Mouse (Mus musculus) forebrain, embryonic 14.5 days (tissue): ENCODE measurements around the gene Tmem198. TPM values are rescaled to one million over a fixed set of nuclear protein-coding genes. Genes with fewer than 3 reads are reported as not detected.

Experiments
- ATAC-seq: fragments of 200-750 bp; cut with Nextera tagmentation; 2 replicates; pipeline ENCODE4 v1.8.0; 2017; ENCODE audit warnings: mild to moderate bottlenecking, moderate library complexity
- DNase-seq: peaks from one replicate; pipeline ENCODE4 v3.0.0-alpha.2; 2015; ENCODE audit warnings: low spot score
- H3K27ac ChIP-seq: fragments of 300-500 bp; sonication (generic); 2 replicates; pipeline ENCODE4 v1.5.1; 2014; ENCODE audit warnings: low read depth, mild to moderate bottlenecking, control low read depth, low read length, moderate library complexity
- H3K27me3 ChIP-seq: fragments of 300-500 bp; sonication (generic); replicated peaks from 2 replicates; pipeline ENCODE4 v1.6.1; 2014; ENCODE audit warnings: low read length, control low read depth, mixed read lengths; ENCODE audit not compliant: control insufficient read depth, insufficient read depth
- H3K36me3 ChIP-seq: fragments of 300-500 bp; sonication (generic); 2 replicates; pipeline ENCODE4 v1.6.1; 2014; ENCODE audit warnings: low read length, control low read depth; ENCODE audit not compliant: control insufficient read depth, insufficient read depth
- H3K4me1 ChIP-seq: fragments of 300-500 bp; sonication (generic); 2 replicates; pipeline ENCODE4 v1.6.1; 2014; ENCODE audit warnings: antibody characterized with exemption, low read length, control low read depth; ENCODE audit not compliant: control insufficient read depth, insufficient read depth
- H3K4me2 ChIP-seq: fragments of 300-500 bp; sonication (generic); 2 replicates; pipeline ENCODE4 v1.6.1; 2014; ENCODE audit warnings: mild to moderate bottlenecking, control low read depth, low read length
- H3K4me3 ChIP-seq: fragments of 300-500 bp; sonication (generic); 2 replicates; pipeline ENCODE4 v1.5.1; 2014; ENCODE audit warnings: low read depth, low read length, control low read depth
- H3K9ac ChIP-seq: fragments of 300-500 bp; sonication (generic); 2 replicates; pipeline ENCODE4 v1.6.1; 2014; ENCODE audit warnings: mild to moderate bottlenecking, low read length, control low read depth, moderate library complexity
- H3K9me3 ChIP-seq: fragments of 300-500 bp; sonication (generic); replicated peaks from 2 replicates; pipeline ENCODE4 v1.6.1; 2016; ENCODE audit warnings: low read length, control low read depth, mixed read lengths; ENCODE audit not compliant: control insufficient read depth
- WGBS: fragments of 180-500 bp; shearing (Covaris S2); extraction: QIAGEN DNeasy Blood & Tissue Kit; methylation state at CpG from one replicate; pipeline ENCODE4 v1.1.7; 2014; 5-methylcytosine and 5-hydroxymethylcytosine counted together
- polyA plus RNA-seq: library from polyadenylated mRNA; unstranded; fragments of >200 nt; fragmentation: Nextera tagmentation; extraction: Ambion mirVana; gene quantifications from 2 replicates; pipeline ENCODE4 v1.2.1, GENCODE M21; 2014

The Tmem198 gene
- polyA plus RNA-seq, 1 experiment from 2014 or later: 41.3 TPM

- peak; percentile 76 for DNase-seq
- WGBS: under 1% methylated on average over 84 of the region's 84 CpGs
- peak overlapping the region; percentile 97 for H3K9ac ChIP-seq
- 0 out of 2 replicates have a peak, but pooled peaks cover 4% of the 10 kb centered on the region for H3K27me3 ChIP-seq
- H3K27ac ChIP-seq: peak overlapping the region; percentile 79
- ATAC-seq: peak; percentile 80
- H3K4me3 ChIP-seq: peak overlapping the region; percentile 86
- H3K4me2 ChIP-seq: peak overlapping the region; percentile 76
- H3K9me3 ChIP-seq: no peaks in the 10 kb centered on the region
- H3K36me3 ChIP-seq: peaks cover 19% of the 10 kb centered on the region
- peaks cover 9% of the 10 kb centered on the region for H3K4me1 ChIP-seq
Measured at GRCm38 (mm10) chr1:75505159-75505955, 26.0 kb downstream of the Tmem198 start.

- WGBS: under 1% methylated on average over 49 of the region's 65 CpGs
- Histone ChIP-seq H3K4me2 (peak within 1 kb of the TSS; percentile 76), H3K9ac (peak within 1 kb of the TSS; percentile 97), H3K36me3 (peaks cover 13% of the 10 kb centered on the region), H3K4me1 (peaks cover 9% of the 10 kb centered on the region), H3K27me3 (0 out of 2 replicates have a peak, but pooled peaks cover 4% of the 10 kb centered on the region), H3K4me3 (peak within 1 kb of the TSS; percentile 86), H3K9me3 (no peaks in the 10 kb centered on the region), H3K27ac (peak within 1 kb of the TSS; percentile 79)
- peak; percentile 82 for ATAC-seq
- DNase-seq: peak; percentile 75
Measured at GRCm38 (mm10) chr1:75505956-75506831, 26.9 kb downstream of the Tmem198 start, which contains the start of gene Obsl1. TSS of gene Obsl1 (minus strand) at chr1:75506452.

- peaks cover 6% of the 10 kb centered on the region for H3K36me3 ChIP-seq
Measured at GRCm38 (mm10) chr1:75507006-75507405, 27.7 kb downstream of the Tmem198 start, which contains the start of gene Inha. TSS of gene Inha (plus strand) at chr1:75507077.

GRCm38 (mm10) chr1:75509586-75509985, 30.3 kb downstream of the Tmem198 start:
- ATAC-seq: no peak
- Histone ChIP-seq H3K4me3 (no peak overlapping the region), H3K9ac (no peak overlapping the region), H3K4me2 (no peak overlapping the region), H3K9me3 (no peaks in the 10 kb centered on the region), H3K36me3 (no peaks in the 10 kb centered on the region), H3K27me3 (0 out of 2 replicates have a peak, but pooled peaks cover 4% of the 10 kb centered on the region), H3K27ac (no peak overlapping the region), H3K4me1 (peaks cover 3% of the 10 kb centered on the region)
- WGBS: 59% methylated on average over 20 of the region's 20 CpGs
- DNase-seq: no peak

More at GRCm38 (mm10) chr1:75507006-75507405, 27.7 kb downstream of the Tmem198 start, which contains the start of gene Inha:
- Histone ChIP-seq H3K4me2 (peak within 1 kb of the TSS; percentile 76), H3K27ac (peak within 1 kb of the TSS; percentile 79), H3K9me3 (no peaks in the 10 kb centered on the region), H3K4me1 (peaks cover 9% of the 10 kb centered on the region), H3K4me3 (peak within 1 kb of the TSS; percentile 86), H3K9ac (peak within 1 kb of the TSS; percentile 97), H3K27me3 (0 out of 2 replicates have a peak, but pooled peaks cover 4% of the 10 kb centered on the region)
- DNase-seq: no peak
- ATAC-seq: no peak
- WGBS: 83% methylated on average over 10 of the region's 10 CpGs

- no peak overlapping the region for H3K27ac ChIP-seq
- H3K4me2 ChIP-seq: no peak overlapping the region
- H3K4me1 ChIP-seq: peaks cover under 1% of the 10 kb centered on the region
- 0 out of 2 replicates have a peak, but pooled peaks cover 4% of the 10 kb centered on the region for H3K27me3 ChIP-seq
- ATAC-seq (no peak), DNase-seq (no peak)
- H3K4me3 ChIP-seq: no peak overlapping the region
- H3K9me3 ChIP-seq: no peaks in the 10 kb centered on the region
- H3K36me3 ChIP-seq: no peaks in the 10 kb centered on the region
- H3K9ac ChIP-seq: no peak overlapping the region
- 72% methylated on average over 5 of the region's 5 CpGs for WGBS
Measured at GRCm38 (mm10) chr1:75510154-75510553, 30.8 kb downstream of the Tmem198 start.

- ATAC-seq (no peak), DNase-seq (no peak)
- no peaks in the 10 kb centered on the region for H3K9me3 ChIP-seq
- WGBS: 59% methylated on average over 4 of the region's 4 CpGs
- no peaks in the 10 kb centered on the region for H3K36me3 ChIP-seq
- no peaks in the 10 kb centered on the region for H3K4me1 ChIP-seq
- H3K4me3 ChIP-seq: no peak overlapping the region
- H3K4me2 ChIP-seq: no peak overlapping the region
- H3K27me3 ChIP-seq: 0 out of 2 replicates have a peak, but pooled peaks cover 4% of the 10 kb centered on the region
- H3K9ac ChIP-seq: no peak overlapping the region
- no peak overlapping the region for H3K27ac ChIP-seq
Measured at GRCm38 (mm10) chr1:75511437-75512210, 32.3 kb downstream of the Tmem198 start.

GRCm38 (mm10) chr1:75512550-75512949, 33.2 kb downstream of the Tmem198 start:
- 0 out of 2 replicates have a peak, but pooled peaks cover 4% of the 10 kb centered on the region for H3K27me3 ChIP-seq
- H3K36me3 ChIP-seq: no peaks in the 10 kb centered on the region
- no peak overlapping the region for H3K4me3 ChIP-seq
- DNase-seq (no peak), ATAC-seq (no peak)
- no peak overlapping the region for H3K4me2 ChIP-seq
- no peak overlapping the region for H3K9ac ChIP-seq
- H3K9me3 ChIP-seq: no peaks in the 10 kb centered on the region
- WGBS: 92% methylated on average over 3 of the region's 3 CpGs
- no peaks in the 10 kb centered on the region for H3K4me1 ChIP-seq
- no peak overlapping the region for H3K27ac ChIP-seq

GRCm38 (mm10) chr1:75516703-75517380, 37.5 kb downstream of the Tmem198 start:
- Histone ChIP-seq H3K36me3 (no peaks in the 10 kb centered on the region), H3K4me2 (no peak overlapping the region), H3K9ac (no peak overlapping the region), H3K9me3 (no peaks in the 10 kb centered on the region), H3K27ac (no peak overlapping the region), H3K4me1 (no peaks in the 10 kb centered on the region), H3K27me3 (no peaks in the 10 kb centered on the region), H3K4me3 (no peak overlapping the region)
- DNase-seq (no peak), ATAC-seq (no peak)
- 81% methylated on average over 15 of the region's 15 CpGs for WGBS
